Mouse (Mus musculus) layer of hippocampus, adult 8-10 months (tissue): Measurements from ENCODE around the gene BC025446. TPM values are rescaled to one million over a fixed set of nuclear protein-coding genes. Genes with fewer than 3 reads are reported as not detected.

Source experiments
- total RNA-seq, 4 experiments: library from RNA; stranded (reverse); gene quantifications; 2 replicates each; pipeline ENCODE4 v1.2.4; 2022

Gene BC025446
- total RNA-seq, 4 experiments from 2014 or later = not detected

Other genes with a start within 250 kb of the BC025446 start
- gene Ly6i, start 232.9 kb upstream of the BC025446 start, total RNA-seq = under 1 TPM in 2 of 4 experiments, not detected in 2; 0.45 to 0.77 TPM
- gene Ly6a, start 218.3 kb upstream of the BC025446 start, total RNA-seq = 10 to 100 TPM; 21.7 to 27.8 (median 23.8) TPM
- gene Ly6c1, start 167.5 kb upstream of the BC025446 start, total RNA-seq = 10 to 100 TPM; 52.0 to 65.9 (median 62.6) TPM
- gene Ly6c2, start 104.4 kb upstream of the BC025446 start, total RNA-seq = 1 to 10 TPM in 3 of 4 experiments, under 1 TPM in 1; 0.43 to 3.8 (median 1.2) TPM
- gene Ly6g, start 61.1 kb upstream of the BC025446 start, total RNA-seq = not detected
- not detected for gene Ly6f, start 52.0 kb downstream of the BC025446 start, total RNA-seq